Mouse (Mus musculus): Measurements from ENCODE around the gene Hdac2. TPM values are rescaled to one million over a fixed set of nuclear protein-coding genes. Genes with fewer than 3 reads are reported as not detected.

The Hdac2 gene
- polyA plus RNA-seq, 1 experiment from 2014 or later = 177 TPM

Other genes starting within 250 kb of the Hdac2 start
- gene Marcks, start 164.4 kb downstream of the Hdac2 start, polyA plus RNA-seq (2015; fragmentation: Nextera tagmentation; extraction: Ambion mirVana) = 71.5 and 86.6 TPM in 2 replicates

Data from thymus, postnatal 0 days (tissue).